Mouse (Mus musculus) ovary, postnatal 14 days (tissue): ENCODE results near the gene Ankar.

Experiments used
- DNase-seq: peaks from one replicate; pipeline ENCODE4 v3.0.0; 2022; ENCODE audit warnings: low spot score

Ankar gene

GRCm38 (mm10) chr1:72700479-72700878 lies at the start of gene Ankar:
Ankar (minus strand) TSS chr1:72700579.
- no peak for DNase-seq

GRCm38 (mm10) chr1:72746382-72746781 lies 46.0 kb upstream of the Ankar start:
- no peak for DNase-seq

DNA sequence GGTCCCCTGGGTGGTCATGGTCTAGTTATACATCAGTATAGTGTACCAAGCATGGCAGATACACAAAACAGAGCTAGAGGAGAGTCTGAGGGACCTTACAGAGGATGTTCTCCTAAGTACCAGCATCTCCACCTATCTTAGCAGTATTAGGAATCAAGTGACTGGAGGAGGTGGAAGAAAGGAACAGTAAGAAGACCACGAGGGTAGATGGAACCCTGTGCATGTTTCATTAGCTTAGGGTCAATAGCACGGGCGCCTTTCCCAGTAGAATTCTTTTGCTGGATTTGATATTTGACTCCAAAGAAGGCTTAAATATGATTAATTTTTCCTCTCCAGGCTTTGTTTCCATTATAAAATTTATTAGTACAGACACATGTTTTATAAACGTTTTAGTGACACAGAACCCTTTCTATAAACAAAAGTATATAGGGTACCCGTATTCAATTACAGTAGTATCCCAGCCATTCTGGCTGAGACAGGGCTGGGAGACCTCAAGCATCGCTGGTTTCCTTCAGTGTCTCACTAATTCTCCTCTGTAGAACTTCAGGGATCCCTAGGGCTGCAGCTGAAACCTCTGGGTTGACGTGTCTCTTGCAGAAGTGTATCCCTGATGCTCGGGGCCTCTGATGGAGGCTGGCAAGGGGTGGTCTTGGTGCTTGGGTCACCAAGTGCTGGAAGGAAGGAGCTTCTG lies 44.6 kb upstream of the Ankar start:
- DNase-seq, result no peak

- DNase-seq, result no peak
Measured at GRCm38 (mm10) chr1:72741406-72741805, 41.0 kb upstream of the Ankar start.

- peak; percentile 14 for DNase-seq
Measured at GRCm38 (mm10) chr1:72739681-72740063, 39.3 kb upstream of the Ankar start.

GRCm38 (mm10) chr1:72738946-72739680 lies 38.7 kb upstream of the Ankar start:
- DNase-seq, result peak; percentile 30

DNA sequence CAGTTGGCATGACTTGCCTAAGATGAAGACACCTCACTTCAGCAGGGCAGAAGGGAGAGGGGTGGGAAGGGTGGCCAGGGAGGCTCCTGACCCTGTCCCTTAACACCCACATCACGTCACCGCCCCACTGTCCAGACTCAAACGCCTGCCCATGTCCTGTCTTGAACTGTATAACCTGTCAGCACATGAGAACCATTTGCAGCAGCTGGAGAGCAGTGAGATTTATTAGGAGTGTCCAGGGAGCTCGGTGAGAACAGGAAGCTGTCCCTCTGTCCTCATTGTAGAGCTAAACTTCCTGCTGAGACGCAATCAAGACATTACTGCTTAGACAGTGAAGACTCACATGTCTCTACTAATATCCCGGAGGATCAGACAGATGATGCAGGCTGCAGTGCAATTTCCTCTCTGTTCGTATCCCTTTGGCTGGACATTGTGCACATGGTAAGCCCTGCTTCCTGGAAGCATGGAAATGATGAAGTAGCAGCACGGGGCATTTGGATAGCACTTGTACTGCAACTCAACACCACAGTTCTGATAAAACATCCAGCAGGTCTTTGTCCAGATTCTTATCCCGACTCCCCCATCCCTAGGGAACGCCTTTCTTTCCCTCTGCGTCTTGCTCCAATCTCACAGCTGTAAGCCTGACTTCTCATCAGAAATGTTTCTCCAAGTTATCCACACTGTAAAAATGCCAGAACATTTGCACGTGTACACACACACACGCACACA lies 36.2 kb upstream of the Ankar start:
- DNase-seq, result no peak

DNA sequence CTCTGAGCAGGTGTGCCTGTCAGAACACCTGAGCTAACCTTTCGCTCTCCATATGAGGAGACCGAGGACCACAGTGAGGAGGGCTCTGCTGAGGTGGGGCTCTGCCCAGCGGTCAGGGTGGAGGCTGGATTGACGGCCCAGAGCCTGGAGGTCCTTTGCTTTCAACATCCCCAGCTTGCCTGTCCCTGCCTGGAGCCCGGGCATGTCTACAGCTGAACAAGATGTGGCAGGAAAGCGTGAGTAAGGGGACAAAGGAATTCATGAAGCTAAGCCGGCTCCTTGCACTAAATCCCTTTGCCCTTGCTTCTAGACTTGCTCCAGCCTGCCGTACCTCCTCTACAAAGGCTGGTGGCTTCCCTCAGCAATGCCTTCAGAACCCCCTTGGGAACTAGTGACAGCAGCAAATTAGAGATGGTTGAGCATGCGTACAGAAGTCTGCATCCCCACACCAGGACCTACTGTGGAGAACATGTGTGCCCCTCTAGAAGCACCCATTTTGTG lies 32.9 kb upstream of the Ankar start:
- no peak for DNase-seq

DNA sequence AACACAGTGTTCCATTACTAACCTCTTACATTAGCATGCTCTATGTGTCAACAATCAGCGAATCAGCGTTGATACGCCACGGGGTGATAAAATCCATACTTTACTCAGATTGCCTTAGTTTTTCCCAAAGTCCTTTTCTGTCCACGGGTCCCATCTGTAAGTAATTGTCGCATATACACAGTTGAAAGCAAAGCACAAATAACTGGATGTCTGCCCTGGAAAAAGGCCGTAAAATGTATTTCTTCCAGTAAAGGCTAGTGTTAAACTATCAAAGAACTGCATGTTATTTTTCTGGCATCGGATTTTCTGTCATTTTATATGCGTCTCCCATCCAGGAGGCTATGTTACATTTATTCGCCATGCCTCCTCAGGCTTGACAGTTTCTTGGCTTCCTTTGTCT lies 29.7 kb upstream of the Ankar start:
- DNase-seq, result no peak

DNA sequence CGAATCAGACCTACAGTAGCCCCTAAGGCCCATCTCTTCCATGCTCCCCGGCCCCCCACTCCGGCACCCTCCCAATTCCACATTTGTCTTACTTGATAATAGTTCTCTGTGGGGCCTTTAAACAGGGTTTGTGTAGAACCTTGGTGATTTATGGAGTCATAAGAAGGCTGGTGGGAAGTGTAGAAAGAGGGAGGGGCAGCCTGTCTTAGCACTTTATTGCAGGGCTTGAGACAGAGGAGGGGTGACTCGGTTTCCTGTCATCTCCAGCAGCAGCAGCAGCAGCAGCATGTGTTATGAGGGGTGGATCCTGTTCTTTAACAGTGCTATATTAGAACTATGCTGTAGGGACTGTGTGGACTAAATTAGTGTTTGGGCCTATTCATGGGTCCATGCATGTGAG lies 28.4 kb upstream of the Ankar start:
- no peak for DNase-seq

- DNase-seq, result no peak
Measured at GRCm38 (mm10) chr1:72725941-72726340, 25.6 kb upstream of the Ankar start.

GRCm38 (mm10) chr1:72724354-72724753 lies 24.0 kb upstream of the Ankar start:
- DNase-seq, result no peak

DNA sequence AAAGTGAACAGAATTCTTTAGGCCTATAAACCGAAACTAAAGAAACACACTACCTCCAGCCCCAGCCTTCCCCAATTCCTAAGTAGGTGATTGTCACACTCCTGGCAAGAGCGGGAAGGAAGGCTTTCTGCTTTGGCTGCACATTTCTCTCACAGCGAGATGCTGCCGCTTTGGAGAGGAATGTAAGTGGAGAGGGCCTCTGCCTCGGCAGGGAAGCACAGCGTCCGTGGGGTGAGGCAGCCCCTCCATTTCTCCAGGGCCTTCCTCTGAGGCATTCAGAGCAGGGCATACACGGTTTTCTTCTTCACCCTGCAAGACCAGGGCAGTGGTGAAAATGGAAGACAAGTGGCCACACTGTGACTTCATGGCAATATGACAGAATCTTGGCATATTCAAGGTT lies 22.3 kb upstream of the Ankar start:
- DNase-seq, result no peak

DNA sequence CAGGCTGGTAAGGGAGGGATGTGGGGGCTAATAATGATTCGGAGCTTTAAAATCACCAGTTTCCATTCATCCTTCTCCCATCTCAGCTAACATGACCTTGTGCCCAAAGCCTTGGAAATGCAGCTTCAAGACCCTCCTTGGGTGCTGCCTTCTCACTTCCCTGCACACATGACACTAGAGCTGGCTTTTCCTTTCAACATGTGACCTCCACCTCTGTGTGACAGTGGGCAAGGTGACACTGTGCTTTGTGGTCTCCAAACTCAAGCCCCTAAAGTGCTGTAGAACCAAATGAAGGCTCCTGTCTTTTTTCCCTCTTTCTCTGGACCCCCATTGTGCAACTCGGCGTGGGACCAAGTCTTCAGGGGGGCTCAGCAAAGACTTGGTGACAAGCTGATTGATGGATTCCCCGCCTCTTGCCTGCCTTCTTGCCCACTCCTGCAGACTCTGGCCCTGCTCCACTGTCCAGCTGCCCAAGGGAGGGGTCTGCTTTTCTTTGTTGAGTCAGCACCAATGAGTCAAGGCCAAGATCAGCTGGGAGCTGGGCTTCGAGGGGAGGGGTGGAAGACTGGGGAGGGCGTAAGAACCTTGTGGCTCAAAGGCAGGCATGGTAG lies 19.8 kb upstream of the Ankar start:
- DNase-seq, result no peak

DNA sequence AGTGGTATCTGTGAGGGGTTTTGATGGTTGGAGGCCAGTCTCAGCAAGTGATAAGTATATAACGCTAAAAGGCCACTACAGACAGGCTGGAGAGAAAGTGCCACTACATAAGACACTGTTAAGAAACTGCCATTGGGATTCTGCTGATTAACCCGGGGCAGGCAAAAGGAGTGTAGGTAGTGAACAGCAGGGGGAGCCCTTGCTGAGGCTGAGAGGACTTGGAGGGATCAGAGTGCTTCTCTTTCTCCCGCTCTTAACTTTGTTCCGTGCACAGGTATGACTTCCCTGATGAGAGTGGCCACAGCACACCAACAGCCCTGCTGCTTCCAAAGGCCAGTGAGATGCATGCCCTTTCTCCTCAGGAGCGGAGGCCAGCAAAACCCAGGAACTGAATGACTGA lies 18.5 kb upstream of the Ankar start:
- peak; percentile 57 for DNase-seq

- no peak for DNase-seq
Measured at GRCm38 (mm10) chr1:72717540-72717939, 17.2 kb upstream of the Ankar start.

GRCm38 (mm10) chr1:72716926-72717325 lies 16.5 kb upstream of the Ankar start:
- DNase-seq, result peak; percentile 79

GRCm38 (mm10) chr1:72716421-72716820 lies 16.0 kb upstream of the Ankar start:
- DNase-seq, result no peak

GRCm38 (mm10) chr1:72715593-72716361 lies 15.4 kb upstream of the Ankar start:
- DNase-seq, result no peak

DNA sequence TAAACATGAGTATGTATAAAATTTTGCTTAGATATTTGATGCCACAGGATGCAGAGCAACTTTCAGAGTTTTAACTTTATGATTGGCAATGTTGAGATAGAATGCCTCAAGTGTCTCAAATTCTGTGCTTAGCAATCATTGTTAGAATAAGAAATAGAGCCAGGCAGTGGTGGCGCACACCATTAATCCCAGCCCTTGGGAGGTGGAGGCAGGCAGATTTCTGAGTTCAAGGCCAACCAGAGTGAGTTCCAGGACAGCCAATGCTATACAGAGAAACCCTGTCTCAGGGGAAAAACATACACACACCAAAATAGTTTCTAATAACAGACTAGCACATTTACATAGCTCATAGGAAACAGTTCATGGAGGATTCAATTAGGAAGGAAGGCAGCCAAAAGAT lies 14.7 kb upstream of the Ankar start:
- DNase-seq, result no peak

GRCm38 (mm10) chr1:72714547-72714946 lies 14.2 kb upstream of the Ankar start:
- DNase-seq, result no peak

DNA sequence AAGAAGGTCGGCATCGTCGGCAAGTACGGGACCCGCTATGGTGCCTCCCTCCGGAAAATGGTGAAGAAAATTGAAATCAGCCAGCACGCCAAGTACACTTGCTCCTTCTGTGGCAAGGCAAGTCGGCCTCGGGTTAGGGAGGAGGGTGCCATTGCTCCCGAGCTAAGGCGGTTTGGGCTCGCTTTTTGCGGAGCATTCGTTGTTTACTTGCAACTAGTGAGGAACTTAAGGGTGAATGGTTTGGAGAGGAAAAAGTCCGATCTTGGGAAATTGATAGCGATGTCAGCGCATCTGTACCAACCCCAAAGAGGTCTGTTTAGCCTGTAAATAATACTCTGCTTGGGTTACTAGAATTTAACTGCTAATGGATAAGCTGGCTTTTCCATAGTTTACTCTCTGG lies 11.3 kb upstream of the Ankar start:
- DNase-seq, result no peak
